Mouse (Mus musculus) spleen, adult 2 months (tissue): ENCODE results near the gene Frmd8.

ENCODE experiments used
- CTCF ChIP-seq: fragments of 200-500 bp; IDR thresholded peaks from 2 replicates; pipeline ENCODE4 v1.5.1; 2011; ENCODE audit warnings: mild to moderate bottlenecking, inconsistent platforms; ENCODE audit not compliant: insufficient read depth, insufficient read length, insufficient replicate concordance; ENCODE audit errors: extremely low read depth
- POLR2A ChIP-seq: fragments of 200-500 bp; IDR thresholded peaks from 2 replicates; pipeline ENCODE4 v1.6.1; 2011; ENCODE audit warnings: low read depth, low read length, inconsistent platforms

DNA sequence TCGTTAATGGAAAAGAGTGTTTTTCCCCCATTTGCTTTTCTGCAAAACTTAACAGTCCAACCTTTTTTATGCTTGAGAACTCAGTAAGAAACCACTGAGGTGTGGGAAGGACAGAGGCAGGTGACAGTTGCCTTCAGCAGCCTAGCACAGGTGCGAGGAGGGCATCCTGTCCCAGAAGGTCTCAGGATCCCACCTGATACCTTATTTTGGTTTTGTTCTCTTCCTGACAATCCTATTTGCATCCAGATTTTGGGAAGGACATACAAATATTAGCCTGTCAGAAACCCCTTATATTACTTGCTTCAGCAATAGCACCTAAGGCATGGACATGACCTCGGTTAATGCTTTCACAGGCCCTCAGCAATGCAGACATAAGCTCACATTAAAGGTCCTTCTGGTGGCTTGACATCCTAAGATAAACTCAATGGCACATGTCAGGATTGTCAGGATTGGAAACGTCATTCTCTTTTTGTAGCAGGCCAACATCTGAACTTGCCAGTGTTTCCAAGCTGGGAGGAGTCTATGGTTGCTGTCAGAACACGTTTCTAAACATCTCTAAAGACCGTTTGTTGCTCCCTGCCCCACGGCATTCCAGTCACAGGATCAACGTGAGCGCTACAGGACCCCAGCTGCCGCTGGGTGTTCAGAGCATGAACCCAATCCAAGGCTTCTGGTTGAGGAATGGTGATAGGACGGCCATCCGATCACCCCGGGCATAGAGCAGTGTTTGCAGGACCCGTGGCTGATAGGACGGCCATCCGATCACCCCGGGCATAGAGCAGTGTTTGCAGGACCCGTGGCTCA, 34.8 kb downstream of the Frmd8 start:
- TF ChIP-seq POLR2A, result no peak
- TF ChIP-seq CTCF, result no peak
